Mouse (Mus musculus) thymus, postnatal 25 days (tissue): Measurements from ENCODE around the gene Ext2.

ENCODE experiments used
- DNase-seq: peaks from one replicate; pipeline ENCODE4 v3.0.0; 2022

The Ext2 gene

GRCm38 (mm10) chr2:93666146-93666858 lies 156.1 kb downstream of the Ext2 start:
- no peak for DNase-seq

GRCm38 (mm10) chr2:93665472-93665871 lies 156.9 kb downstream of the Ext2 start:
- DNase-seq = no peak

GRCm38 (mm10) chr2:93662240-93662865 lies 160.0 kb downstream of the Ext2 start:
- DNase-seq = no peak

- DNase-seq = no peak
Measured at GRCm38 (mm10) chr2:93661096-93661495, 161.3 kb downstream of the Ext2 start.

GRCm38 (mm10) chr2:93659705-93660308 lies 162.6 kb downstream of the Ext2 start:
- DNase-seq = no peak

- DNase-seq = peak; percentile 11
Measured at GRCm38 (mm10) chr2:93659004-93659403, 163.4 kb downstream of the Ext2 start.

- no peak for DNase-seq
Measured at GRCm38 (mm10) chr2:93654336-93655055, 167.9 kb downstream of the Ext2 start.

GRCm38 (mm10) chr2:93649243-93649870 lies 173.0 kb downstream of the Ext2 start:
- DNase-seq = no peak

- no peak for DNase-seq
Measured at GRCm38 (mm10) chr2:93647924-93648575, 174.3 kb downstream of the Ext2 start.

- DNase-seq = no peak
Measured at GRCm38 (mm10) chr2:93647051-93647923, 175.1 kb downstream of the Ext2 start.

- no peak for DNase-seq
Measured at GRCm38 (mm10) chr2:93645626-93646320, 176.6 kb downstream of the Ext2 start.

GRCm38 (mm10) chr2:93645197-93645596 lies 177.2 kb downstream of the Ext2 start:
- no peak for DNase-seq

- no peak for DNase-seq
Measured at GRCm38 (mm10) chr2:93644731-93645130, 177.6 kb downstream of the Ext2 start.

- no peak for DNase-seq
Measured at GRCm38 (mm10) chr2:93644234-93644633, 178.1 kb downstream of the Ext2 start.

GRCm38 (mm10) chr2:93643403-93643780 lies 179.0 kb downstream of the Ext2 start:
- DNase-seq = no peak

- no peak for DNase-seq
Measured at GRCm38 (mm10) chr2:93634609-93635008, 187.8 kb downstream of the Ext2 start.

GRCm38 (mm10) chr2:93624665-93625408 lies 197.5 kb downstream of the Ext2 start:
- DNase-seq = no peak

- no peak for DNase-seq
Measured at GRCm38 (mm10) chr2:93619208-93619849, 203.0 kb downstream of the Ext2 start.

- DNase-seq = no peak
Measured at GRCm38 (mm10) chr2:93618447-93619199, 203.7 kb downstream of the Ext2 start.
